Mouse (Mus musculus) intestine, postnatal 0 days (tissue): Measurements from ENCODE around the gene Sdhc. TPM values are rescaled to one million over a fixed set of nuclear protein-coding genes. Genes with fewer than 3 reads are reported as not detected.
A peak's percentile ranks its signal among the peaks of the same experiment; 100 is the strongest.

Experiments
- ATAC-seq: fragments of 200-750 bp; cut with Nextera tagmentation; 2 replicates; pipeline ENCODE4 v1.8.0; 2017; ENCODE audit warnings: mild to moderate bottlenecking, moderate TSS enrichment, moderate library complexity
- H3K27ac ChIP-seq: fragments of 300-500 bp; sonication (generic); 2 replicates; pipeline ENCODE4 v1.5.1; 2014; ENCODE audit warnings: mild to moderate bottlenecking, low read depth, low read length, moderate library complexity
- H3K27me3 ChIP-seq: fragments of 300-500 bp; sonication (generic); replicated peaks from 2 replicates; pipeline ENCODE4 v1.6.1; 2014; ENCODE audit warnings: low read length, mixed read lengths; ENCODE audit not compliant: control insufficient read depth, insufficient read depth
- H3K36me3 ChIP-seq: fragments of 300-500 bp; sonication (generic); 2 replicates; pipeline ENCODE4 v1.6.1; 2014; ENCODE audit warnings: mild to moderate bottlenecking, moderate library complexity; ENCODE audit not compliant: control insufficient read depth, insufficient read depth
- H3K4me1 ChIP-seq: fragments of 300-500 bp; sonication (generic); replicated peaks from 2 replicates; pipeline ENCODE4 v1.6.1; 2014; ENCODE audit warnings: antibody characterized with exemption, low read length, mixed read lengths; ENCODE audit not compliant: control insufficient read depth, insufficient read depth
- H3K4me2 ChIP-seq: fragments of 300-500 bp; sonication (generic); replicated peaks from 2 replicates; pipeline ENCODE4 v1.6.1; 2014; ENCODE audit warnings: low read depth, mild to moderate bottlenecking, moderate library complexity
- H3K4me3 ChIP-seq: fragments of 300-500 bp; sonication (generic); 2 replicates; pipeline ENCODE4 v1.5.1; 2014; ENCODE audit warnings: low read depth, low read length
- H3K9ac ChIP-seq: fragments of 300-500 bp; sonication (generic); 2 replicates; pipeline ENCODE4 v1.6.1; 2014; ENCODE audit warnings: mild to moderate bottlenecking, low read depth, low read length
- H3K9me3 ChIP-seq: fragments of 300-500 bp; sonication (generic); 2 replicates; pipeline ENCODE4 v1.6.1; 2016; ENCODE audit warnings: mixed run types; ENCODE audit not compliant: control insufficient read depth
- CTCF ChIP-seq: sonication (generic); IDR thresholded peaks from 2 replicates; pipeline ENCODE4 v1.5.1; 2016; ENCODE audit warnings: low read depth, mild to moderate bottlenecking, control low read depth, antibody characterized with exemption, moderate library complexity
- WGBS: fragments of 180-500 bp; shearing (Covaris S2); extraction: QIAGEN DNeasy Blood & Tissue Kit; methylation state at CpG from one replicate; pipeline ENCODE4 v1.1.7; 2014; 5-methylcytosine and 5-hydroxymethylcytosine counted together
- polyA plus RNA-seq: library from polyadenylated mRNA; unstranded; fragments of >200 nt; fragmentation: Nextera tagmentation; extraction: Ambion mirVana; gene quantifications from 2 replicates; pipeline ENCODE4 v1.2.1, GENCODE M21; 2015

The Sdhc gene
- polyA plus RNA-seq, 1 experiment from 2014 or later = 453 TPM

GRCm38 (mm10) chr1:171111781-171112575 lies 38.4 kb downstream of the Sdhc start:
- no peaks in the 10 kb centered on the region for H3K36me3 ChIP-seq
- H3K27ac ChIP-seq = peak overlapping the region; percentile 80
- H3K9me3 ChIP-seq = no peaks in the 10 kb centered on the region
- H3K4me3 ChIP-seq = peak overlapping the region; percentile 68
- no peak for TF ChIP-seq CTCF
- H3K4me1 ChIP-seq = no peaks in the 10 kb centered on the region
- peak overlapping the region; percentile 28 for H3K9ac ChIP-seq
- ATAC-seq = no peak
- 3% methylated on average over 15 of the region's 15 CpGs for WGBS
- H3K4me2 ChIP-seq = peak overlapping the region; percentile 76
- H3K27me3 ChIP-seq = no peaks in the 10 kb centered on the region

GRCm38 (mm10) chr1:171111020-171111780 lies 39.2 kb downstream of the Sdhc start:
- under 1% methylated on average over 38 of the region's 38 CpGs for WGBS
- TF ChIP-seq CTCF = peak; percentile 98
- Histone ChIP-seq H3K4me3 (peak overlapping the region; percentile 68), H3K36me3 (no peaks in the 10 kb centered on the region), H3K27me3 (no peaks in the 10 kb centered on the region), H3K9ac (peak overlapping the region; percentile 50), H3K27ac (peak overlapping the region; percentile 80), H3K4me1 (no peaks in the 10 kb centered on the region), H3K9me3 (no peaks in the 10 kb centered on the region), H3K4me2 (peak overlapping the region; percentile 76)
- ATAC-seq = peak; percentile 84

- TF ChIP-seq CTCF = no peak
- H3K4me1 ChIP-seq = no peaks in the 10 kb centered on the region
- H3K36me3 ChIP-seq = no peaks in the 10 kb centered on the region
- 24% methylated on average over 15 of the region's 15 CpGs for WGBS
- peak overlapping the region; percentile 50; the same call in 1 of the 2 replicates for H3K9ac ChIP-seq
- no peak for ATAC-seq
- no peaks in the 10 kb centered on the region for H3K27me3 ChIP-seq
- H3K27ac ChIP-seq = no peak overlapping the region
- no peaks in the 10 kb centered on the region for H3K9me3 ChIP-seq
- peak overlapping the region; percentile 68 for H3K4me3 ChIP-seq
- H3K4me2 ChIP-seq = peak overlapping the region; percentile 76
These were observed 39.8 kb downstream of the Sdhc start for GRCm38 (mm10) chr1:171110659-171111019.

GRCm38 (mm10) chr1:171109620-171110019 lies 40.8 kb downstream of the Sdhc start:
- Histone ChIP-seq H3K9me3 (no peaks in the 10 kb centered on the region), H3K27me3 (no peaks in the 10 kb centered on the region), H3K4me1 (no peaks in the 10 kb centered on the region), H3K4me3 (no peak overlapping the region), H3K27ac (no peak overlapping the region), H3K9ac (no peak overlapping the region), H3K4me2 (no peak overlapping the region), H3K36me3 (no peaks in the 10 kb centered on the region)
- no peak for TF ChIP-seq CTCF
- no peak for ATAC-seq
- WGBS = 44% methylated on average over 9 of the region's 9 CpGs

DNA sequence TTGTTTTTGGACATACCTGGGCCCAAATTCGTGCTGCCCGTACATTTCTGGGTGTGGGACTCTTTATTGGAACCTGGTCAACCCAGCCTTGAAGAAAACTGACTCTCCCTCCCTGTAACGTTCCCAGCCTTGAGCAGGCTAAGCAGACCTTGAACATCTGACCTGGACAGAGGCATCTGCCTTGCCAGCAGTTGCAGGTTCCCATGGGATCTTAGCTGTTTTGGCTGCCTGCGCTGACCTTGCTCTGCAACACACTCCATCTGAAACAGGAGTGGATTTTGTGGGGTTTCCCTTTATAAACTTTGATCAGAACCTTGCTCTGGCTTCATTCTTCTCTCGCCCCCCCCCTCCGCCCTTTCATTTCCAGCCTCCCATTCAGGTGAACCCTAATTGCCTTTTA lies 45.2 kb downstream of the Sdhc start:
- H3K36me3 ChIP-seq = no peaks in the 10 kb centered on the region
- no peak overlapping the region for H3K9ac ChIP-seq
- no peaks in the 10 kb centered on the region for H3K27me3 ChIP-seq
- no peak for ATAC-seq
- H3K9me3 ChIP-seq = no peaks in the 10 kb centered on the region
- H3K27ac ChIP-seq = no peak overlapping the region
- no peak overlapping the region for H3K4me3 ChIP-seq
- 79% methylated on average over 6 of the region's 6 CpGs for WGBS
- H3K4me2 ChIP-seq = no peak overlapping the region
- H3K4me1 ChIP-seq = no peaks in the 10 kb centered on the region
- no peak for TF ChIP-seq CTCF

GRCm38 (mm10) chr1:171103179-171103840 lies 47.1 kb downstream of the Sdhc start:
- Histone ChIP-seq H3K27me3 (no peaks in the 10 kb centered on the region), H3K4me1 (no peaks in the 10 kb centered on the region), H3K9ac (no peak overlapping the region), H3K27ac (0 out of 2 replicates have a peak overlapping the region, but pooled peaks have one; percentile 35), H3K36me3 (no peaks in the 10 kb centered on the region), H3K4me2 (peak overlapping the region; percentile 74), H3K9me3 (no peaks in the 10 kb centered on the region), H3K4me3 (peak overlapping the region; percentile 65)
- no peak for TF ChIP-seq CTCF
- WGBS = 9% methylated on average over 10 of the region's 10 CpGs
- peak; percentile 17; the same call in 1 of the 2 replicates for ATAC-seq
